Mouse (Mus musculus): ENCODE measurements around the gene Macrod1. TPM values are rescaled to one million over a fixed set of nuclear protein-coding genes. Genes with fewer than 3 reads are reported as not detected.
"Not testable (repeated sequence)": the region's sequence is repeated elsewhere in the genome, so short reads cannot be mapped to it uniquely, and the experiment has no call there.

The Macrod1 gene
- total RNA-seq, 2 experiments from 2014 or later = 20.4 to 22.2 TPM

GRCm38 (mm10) chr19:7057126-7057721 lies 614 bp downstream of the Macrod1 start:
- peak in 1 of 2 experiments; percentile 32 for DNase-seq

DNA sequence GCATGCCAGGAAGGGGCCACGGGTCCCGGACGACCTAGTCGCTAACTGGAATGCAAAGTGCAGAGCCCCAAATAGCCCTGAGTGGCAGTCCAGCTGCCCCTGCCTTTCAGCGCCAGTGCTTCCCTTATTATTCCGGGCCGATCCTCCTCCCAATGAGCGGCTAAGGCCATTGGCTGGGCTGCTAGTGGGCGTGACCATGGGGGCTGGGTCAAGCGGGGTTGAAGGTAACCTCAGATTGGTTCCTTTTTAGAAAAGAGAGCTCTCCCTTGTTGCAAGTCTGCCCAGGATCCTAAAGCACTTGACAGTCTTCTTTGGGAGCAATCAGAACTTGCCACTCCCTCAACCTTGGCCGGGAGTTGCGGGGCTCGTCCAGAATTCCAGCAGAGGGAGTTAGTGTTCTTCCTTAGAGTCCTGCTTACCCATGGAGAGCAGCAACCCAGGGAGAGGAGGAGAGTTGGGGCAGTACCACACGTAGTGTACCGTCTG lies 1.2 kb downstream of the Macrod1 start:
- DNase-seq = peak; percentile 73 to 77

- DNase-seq = no peak
Measured at GRCm38 (mm10) chr19:7058541-7058940, 1.9 kb downstream of the Macrod1 start.

GRCm38 (mm10) chr19:7062110-7062509 lies 5.5 kb downstream of the Macrod1 start:
- no peak for DNase-seq

DNA sequence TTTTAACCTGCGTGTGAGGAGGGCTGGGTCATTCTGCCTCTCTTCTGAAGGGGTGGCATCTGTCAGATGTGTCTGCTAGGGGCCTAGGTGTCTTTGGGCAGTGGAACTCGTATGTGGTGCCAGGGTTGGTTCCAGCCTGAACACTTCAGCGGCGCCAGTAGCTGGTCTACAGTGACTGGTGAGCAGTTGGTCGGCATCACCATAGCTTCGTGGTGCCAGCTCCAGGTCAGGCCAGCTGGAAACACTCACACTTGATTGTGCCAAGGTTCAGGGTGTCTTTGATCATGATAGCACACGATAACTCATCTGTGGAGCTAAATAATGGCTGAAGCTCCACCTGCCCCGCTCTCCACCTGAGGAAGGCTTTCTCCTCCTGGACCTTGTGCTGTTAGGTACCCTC lies 6.3 kb downstream of the Macrod1 start:
- DNase-seq = no peak

DNA sequence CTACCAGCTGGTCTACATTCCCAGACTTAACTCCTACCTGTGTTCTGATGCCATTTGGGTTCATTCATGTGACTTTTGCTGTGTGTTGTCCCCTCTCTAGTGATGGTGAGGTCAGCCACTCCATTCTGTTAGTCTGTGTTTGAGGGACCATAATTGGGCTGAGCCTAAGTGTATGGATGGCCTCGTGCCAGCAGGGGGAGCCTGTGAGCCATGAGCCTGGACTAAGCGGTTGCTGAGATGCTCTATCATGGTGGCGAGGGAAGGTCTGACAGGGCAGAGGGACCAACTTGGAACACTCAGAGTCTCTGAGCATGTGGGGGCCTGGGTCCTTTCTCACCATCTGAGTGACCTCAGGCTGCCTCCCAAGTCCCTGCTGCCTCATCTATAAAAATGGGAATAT lies 8.0 kb downstream of the Macrod1 start:
- DNase-seq = peak; percentile 77 to 84

GRCm38 (mm10) chr19:7066034-7066827 lies 9.6 kb downstream of the Macrod1 start:
- DNase-seq = no peak

DNA sequence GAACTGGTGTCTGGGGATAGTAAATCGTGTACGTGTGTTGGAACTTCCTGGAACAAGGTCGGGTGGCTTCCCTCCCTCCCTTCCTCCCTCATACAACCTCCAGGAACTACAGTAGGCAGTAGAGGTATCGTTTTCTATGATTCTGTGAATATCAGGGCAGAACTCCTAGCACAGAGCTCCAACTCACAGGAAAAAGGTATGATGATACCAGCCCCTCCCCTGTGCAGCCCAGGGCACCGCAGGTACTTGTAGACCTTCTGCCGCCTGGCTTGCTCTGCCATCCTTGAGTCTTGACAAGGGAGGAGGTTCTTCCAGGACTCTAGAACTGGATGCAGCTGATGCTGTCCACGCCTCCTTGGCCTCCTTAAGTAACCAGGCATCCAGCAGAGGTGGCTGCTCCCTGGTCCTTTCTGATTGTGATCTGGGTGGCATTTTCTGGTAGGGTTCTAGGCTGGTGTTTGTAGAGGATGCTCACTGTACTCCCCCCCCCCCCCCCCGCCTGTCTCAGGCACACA lies 10.3 kb downstream of the Macrod1 start:
- DNase-seq = no peak

DNA sequence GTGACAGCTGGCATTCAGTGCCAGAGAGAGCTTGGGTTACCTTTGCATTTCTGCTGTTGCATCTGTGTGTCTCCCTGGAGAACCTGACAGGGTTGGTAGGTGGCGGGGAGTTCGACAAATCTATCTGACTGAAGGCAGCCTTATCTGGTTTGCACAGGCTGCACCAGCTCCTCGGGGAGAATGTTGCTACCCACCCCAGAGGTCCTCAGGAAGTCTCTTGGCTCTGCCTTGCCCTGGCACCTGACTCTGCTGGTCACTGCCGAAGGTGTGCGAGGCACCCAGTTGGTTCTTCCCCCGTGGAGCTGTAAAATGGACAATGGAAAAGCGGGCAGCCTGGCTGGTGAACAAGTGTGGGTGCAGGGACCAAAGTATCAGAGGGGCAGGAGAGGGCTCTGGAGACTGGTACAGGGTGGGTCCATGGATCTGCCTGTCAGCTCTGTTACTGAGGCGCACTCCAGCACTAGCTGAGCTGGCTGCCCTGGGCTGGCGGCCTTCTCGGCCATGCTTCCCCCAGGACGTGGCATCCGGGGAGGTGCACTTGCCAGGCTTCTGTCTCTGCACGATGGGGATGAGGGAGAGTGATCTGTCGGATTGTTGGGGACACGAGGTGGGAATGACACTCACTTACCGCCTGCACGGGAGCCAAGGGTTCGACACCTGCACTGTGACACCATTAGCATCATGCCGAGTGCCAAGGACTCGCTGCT lies 10.9 kb downstream of the Macrod1 start:
- no peak for DNase-seq

DNA sequence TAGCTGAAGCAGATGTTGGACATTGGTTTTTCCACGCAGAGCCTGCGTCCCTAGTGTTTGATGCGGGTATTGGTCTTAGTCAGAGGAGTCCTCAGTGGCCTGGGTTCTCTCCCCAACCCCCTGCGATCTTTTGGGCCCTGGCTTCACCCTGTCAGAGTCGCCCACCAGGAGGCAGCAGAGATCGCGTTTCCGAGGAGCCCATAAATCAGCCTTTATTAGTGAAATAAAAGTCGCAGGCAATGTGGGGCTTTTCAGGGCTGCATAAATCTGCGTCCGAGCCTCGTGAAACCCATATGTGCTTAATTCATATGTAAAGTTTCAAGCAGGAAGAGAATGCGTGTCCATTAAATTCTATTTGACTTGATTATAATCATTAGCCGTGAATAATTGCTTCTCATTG lies 11.5 kb downstream of the Macrod1 start:
- peak; percentile 80 to 82 for DNase-seq

DNA sequence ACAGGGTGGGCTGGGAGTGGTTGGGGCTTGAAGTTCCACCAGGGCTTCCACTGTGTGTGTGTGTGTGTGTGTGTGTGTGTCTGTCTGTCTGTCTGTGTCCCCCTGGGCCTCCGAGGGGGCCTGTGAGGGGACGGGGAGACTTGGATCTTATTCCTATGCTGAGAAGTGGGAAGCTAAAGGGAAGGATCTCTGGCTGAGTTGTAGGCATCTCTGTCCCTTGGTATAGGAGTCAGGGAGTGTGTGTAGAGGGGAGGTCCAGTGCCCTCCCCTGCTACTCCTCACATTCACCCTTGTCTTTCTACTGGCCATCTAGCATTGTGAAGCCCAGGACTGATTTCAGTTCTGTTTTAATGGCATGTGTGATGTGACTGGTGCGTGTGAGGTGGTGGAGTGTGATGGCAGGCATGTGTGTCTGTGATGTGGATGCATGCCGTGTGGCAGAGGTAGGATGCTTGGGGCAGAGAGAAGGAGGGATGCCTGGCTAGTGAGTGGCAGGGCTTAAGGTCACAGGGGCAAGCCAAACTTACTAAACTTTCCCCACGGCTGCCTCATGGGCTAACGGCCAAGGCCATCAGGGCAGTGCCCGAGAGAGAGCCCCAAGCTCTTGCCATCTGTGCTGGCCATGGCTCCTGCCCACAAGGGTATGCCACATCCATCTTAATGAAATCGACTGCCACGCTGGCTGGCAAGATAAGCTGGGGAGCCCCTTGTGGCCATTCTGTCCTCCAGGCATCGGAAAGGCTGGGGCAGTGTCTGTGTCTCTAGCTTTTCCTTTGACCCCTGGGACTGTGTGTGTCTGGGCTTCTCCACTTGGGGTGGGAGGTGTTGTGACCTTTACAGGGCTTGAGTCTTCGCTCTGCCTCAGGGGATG lies 12.3 kb downstream of the Macrod1 start:
- DNase-seq = no peak

DNA sequence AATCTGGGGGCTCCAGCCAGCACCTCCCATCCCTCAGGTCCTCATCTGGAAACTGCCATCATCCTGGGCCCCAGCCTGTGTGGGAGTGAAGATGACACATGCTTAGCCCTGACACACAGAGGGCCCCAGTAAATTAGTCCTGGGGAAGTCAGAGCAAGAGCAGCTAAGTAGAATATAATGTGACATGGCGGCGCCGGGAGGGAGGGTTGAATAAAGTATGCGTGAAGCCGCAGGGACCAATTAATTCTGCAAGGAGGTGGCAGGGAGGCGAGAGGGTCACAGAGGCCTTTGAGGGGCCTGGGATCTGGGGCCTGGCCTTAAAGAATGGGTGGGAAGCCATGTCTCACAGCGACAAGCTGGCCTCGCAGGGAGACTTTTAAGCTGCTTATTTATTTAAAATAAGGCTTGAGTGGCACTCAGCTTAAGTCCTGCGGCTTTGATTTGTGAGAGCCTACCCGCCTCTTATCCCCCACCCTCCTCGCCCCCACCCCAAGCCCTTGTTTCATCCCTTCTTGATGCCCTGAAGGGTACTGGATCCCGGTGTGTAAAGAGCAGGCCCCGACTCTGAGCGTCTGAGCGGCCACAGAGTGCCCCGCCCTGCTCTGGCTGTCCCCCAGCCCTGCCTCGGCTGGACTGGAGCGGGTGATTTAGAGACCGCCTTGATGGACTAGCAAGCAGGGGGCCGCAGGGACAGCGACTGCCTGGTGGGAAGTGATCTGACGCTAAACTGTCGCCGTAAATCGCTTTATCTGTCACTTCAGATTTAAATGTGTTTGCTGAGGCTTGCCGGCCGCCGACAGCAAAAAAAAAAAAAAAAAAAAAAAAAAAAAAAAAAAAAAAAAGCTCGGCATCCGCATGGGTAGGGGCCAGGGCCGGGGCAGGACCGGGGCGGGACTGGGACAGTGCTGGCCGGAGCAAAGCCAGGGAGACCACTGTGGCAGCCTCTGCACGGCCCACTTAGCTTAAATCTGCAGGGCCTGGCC lies 13.5 kb downstream of the Macrod1 start:
- DNase-seq = no peak

DNA sequence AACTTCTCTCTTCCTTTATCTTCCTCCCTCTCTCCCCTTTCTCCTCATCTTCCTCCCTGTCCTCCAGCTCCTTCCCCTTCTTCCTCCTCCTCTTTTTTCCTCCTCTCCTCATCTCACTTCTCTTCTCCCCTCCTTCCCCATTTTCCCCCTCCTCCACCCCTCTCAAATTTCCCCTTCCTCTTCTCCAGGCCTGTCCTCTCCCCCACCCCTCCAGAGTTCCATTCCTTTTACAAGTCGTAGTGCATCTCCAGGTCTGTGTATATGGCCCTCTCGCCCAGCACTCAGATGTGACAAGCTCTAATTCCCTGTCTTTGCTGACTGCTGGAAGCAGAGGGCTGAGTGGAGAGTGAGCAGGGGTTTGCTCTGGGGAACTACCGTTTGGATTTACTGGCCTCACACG lies 14.2 kb downstream of the Macrod1 start:
- no peak for DNase-seq

DNA sequence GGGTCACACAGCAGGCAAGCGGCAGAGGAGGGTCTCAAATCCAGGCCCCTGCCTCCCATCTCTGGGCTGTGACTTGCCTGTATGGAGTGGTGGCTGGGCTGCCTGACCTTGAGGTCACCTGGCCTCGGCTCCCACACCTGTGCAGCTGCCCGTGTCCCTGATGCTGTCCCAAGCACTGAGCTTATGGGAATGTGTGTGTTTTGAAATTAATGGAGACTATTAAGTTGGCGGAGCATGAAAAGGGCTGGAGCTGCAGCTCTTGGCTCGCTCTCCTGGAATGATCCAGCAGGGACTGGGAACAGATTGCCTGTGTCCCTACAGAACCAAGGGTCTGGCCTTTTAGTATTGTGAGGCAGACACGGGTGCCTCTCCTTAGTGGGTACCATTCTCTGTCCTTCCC lies 15.6 kb downstream of the Macrod1 start:
- DNase-seq = no peak

GRCm38 (mm10) chr19:7073997-7074781 lies 17.6 kb downstream of the Macrod1 start:
- DNase-seq = no peak

DNA sequence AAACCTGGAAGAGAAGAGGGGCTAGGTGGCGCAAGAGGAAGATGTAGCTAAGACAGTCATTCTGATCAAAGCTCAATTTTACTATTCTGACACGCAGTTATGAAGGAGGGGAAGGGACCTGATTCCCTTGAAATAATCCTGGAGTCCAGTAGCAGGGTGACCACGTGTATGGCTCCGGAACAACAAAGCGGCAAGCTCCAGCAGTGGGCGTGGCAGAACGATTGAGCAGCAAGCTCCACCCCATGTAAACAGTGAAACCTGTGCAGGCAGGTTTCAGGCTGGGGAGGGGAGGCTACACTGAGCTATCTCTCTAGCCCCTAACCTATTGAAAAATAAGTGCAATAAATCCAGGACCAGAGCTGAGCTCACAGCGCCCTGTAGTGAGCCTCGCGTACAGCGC lies 18.7 kb downstream of the Macrod1 start:
- DNase-seq = not testable (repeated sequence)

DNA sequence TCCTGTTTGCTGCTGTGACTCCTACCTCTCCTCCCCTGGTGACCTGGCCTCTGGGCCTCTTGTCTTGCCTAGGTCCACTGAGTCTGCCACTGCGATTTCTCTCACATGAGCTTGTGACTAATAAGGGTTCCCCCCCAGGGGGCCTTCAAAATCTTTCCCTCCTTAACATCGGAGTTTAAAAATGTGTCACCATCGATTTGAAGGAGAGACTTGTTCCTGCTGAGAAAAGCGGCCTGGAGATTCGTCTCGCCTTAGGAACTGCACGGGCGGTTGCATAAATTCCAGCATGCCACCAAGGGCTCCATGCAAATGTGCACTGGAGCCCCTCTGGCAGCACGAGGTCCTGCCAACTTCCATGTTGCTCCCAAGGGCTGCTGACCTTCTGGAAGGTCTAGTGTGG lies 21.1 kb downstream of the Macrod1 start:
- no peak for DNase-seq

DNA sequence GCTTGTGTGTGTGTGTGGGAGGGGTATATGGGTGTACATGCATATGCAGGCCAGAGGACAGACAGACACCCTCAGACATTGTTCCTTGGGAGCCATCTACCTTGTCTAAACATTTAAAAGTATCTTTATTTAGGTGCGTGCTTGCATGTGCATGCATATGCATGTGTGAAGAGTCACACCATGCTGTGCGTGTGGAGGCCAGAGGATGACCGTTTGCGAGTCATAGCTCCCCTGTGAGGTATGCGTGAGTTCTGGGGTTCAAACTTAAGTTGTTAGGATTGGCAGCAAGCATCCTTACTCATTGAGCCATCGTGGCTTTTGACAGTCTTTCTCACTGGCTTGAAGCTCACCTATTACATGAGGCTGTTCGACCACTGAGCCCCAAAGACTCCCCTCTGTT lies 21.7 kb downstream of the Macrod1 start:
- no peak for DNase-seq

- DNase-seq = no peak
Measured at GRCm38 (mm10) chr19:7081516-7082266, 25.1 kb downstream of the Macrod1 start.

Measured in layer of hippocampus, postnatal 36 days (tissue).